Mouse (Mus musculus): ENCODE measurements around the gene Bst1. TPM values are rescaled to one million over a fixed set of nuclear protein-coding genes. Genes with fewer than 3 reads are reported as not detected.

Bst1 gene
- total RNA-seq, 2 experiments from 2014 or later = 0.25 to 0.36 TPM

DNA sequence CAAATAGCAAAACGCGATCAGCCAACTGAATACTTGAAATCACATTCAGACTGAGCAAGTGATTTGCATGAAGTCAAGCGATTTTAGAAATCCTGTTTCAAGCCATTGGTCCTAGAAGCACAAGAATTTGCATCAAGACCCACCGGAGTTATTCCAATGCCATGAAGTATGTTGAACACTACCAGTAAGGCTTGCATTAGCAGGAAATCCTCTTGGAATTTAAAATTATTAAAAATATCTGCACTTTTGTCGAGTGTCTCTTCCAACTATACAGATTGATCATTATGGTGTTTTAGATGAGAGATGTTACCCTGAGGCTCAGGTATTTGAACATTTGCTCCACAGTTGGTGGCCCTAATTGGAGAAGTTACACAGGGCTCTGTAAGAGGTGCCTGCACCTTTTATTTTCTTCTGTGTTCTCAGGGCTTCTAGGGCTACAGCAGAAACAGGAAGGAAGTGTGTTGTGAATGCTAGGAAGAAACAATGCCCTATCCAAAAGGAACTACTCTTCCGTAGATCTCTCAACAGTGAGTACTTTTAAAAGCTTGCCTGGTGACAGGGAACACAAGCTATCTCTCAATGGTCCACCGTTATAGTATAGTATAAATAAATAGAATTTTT lies 35.3 kb downstream of the Bst1 start:
- DNase-seq (ENCODE audit: low spot score in 2 of 2) = no peak

DNA sequence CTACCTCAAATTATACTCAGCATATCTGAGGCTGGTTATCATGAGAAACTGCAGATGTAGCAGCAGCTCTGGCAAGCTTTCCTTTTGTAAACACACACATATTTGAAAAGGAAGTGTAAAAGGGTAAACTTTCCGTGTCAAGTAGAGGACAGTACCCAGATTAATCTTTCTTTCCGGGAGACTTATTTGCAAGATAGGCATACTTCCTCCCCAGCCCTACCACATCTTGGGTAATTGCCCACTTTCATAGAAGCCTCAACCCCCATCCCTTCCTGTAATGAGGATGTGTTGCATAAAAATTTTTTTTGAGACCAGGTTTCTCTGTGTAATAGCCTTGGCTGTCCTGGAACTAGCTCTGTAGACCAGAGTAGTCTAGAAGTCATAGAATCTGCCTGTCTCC lies 37.1 kb downstream of the Bst1 start:
- no peak for DNase-seq (ENCODE audit: low spot score in 2 of 2)

DNA sequence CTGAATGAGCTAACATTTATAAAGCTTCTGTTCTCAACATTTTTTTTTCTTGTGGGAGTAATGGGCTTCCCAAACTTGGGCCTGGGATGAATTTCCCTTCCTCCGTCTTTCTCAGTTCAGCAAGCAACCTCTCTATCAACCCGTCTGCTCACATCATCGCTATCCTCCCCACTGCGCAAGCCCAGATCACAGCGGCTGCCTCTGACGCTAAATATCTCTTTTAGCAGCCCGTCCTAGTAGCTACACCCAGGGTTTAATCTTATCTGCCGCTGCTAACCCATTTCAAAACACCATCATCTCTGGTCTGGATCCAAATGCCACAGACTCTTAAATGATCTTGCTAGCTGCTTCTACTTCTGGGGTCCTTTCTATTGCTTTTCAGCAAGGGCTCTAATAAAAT lies 41.0 kb downstream of the Bst1 start:
- no peak for DNase-seq (ENCODE audit: low spot score in 2 of 2)

DNA sequence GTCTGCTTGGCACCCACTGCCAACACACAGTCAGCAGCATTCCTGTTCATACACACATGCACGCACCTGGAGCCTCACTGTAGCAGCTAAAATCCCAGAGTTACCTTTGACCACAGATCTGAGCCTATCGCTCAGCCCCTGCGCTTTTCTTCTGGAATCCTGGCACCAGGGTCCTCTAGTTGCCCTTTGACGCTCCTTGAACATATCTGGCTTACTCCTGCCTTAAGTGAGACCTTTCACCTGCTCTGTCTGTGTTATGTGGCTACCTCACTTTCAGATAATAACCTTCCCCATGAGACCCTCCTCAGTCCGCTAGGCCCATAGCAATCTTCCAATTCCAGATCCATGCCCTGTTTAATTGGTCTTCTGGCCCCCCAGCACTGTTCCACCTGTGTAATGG lies 41.4 kb downstream of the Bst1 start:
- DNase-seq (ENCODE audit: low spot score in 2 of 2) = no peak

DNA sequence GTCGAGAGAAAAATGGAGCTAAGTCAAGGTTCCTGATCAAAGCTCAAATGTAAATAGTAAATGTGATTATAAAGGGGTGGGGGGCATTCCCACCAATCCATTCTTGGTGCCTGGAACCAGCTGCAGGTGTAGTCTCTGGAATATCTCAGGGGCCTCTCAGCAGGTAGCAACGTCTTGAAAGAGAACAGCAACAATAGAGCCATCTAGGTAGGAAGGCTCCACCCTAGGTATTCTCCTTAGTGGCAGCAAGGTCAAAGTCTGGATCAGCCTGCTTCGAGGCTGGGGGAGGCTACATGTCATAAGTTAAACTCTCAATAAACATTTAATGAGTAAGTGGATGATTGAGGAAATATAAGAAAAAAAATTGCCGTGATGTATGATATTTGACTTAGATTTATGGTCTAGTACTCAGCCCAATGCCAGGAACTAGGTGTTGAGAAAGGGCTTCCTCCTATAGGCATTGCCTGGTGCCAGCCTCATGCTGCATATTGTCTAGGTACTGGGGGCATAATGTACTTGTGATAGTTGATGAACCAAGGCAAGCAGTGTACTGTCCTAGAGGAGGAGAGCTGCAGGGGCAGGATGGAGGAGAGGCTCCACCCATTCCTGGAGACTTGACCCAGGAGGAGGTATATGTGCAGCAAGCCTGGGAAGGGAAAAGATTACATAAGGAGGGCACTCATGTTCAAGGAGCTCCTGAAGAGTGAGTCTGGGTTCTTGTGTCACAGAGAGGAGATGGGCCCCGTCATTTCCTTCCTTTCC lies 42.2 kb downstream of the Bst1 start:
- no peak for DNase-seq (ENCODE audit: low spot score in 2 of 2)

DNA sequence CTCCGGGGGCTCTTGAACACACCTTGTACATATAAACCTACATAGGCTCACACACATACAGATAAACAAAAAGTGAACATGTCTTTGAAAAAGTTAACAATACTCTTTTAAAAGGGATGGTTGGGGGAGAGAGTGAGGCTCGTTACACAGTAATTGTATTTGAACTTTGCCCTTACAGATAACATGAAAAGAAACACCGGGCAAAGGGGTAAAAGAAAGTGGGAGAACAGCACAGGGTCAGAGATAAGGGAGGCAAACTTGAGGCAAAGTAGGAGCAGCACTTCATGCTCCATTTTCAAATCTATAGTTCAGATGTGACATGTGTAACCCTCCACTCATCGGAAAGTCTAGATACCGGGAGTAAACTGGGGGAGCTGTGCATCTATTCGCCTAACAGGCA lies 45.0 kb downstream of the Bst1 start:
- DNase-seq (ENCODE audit: low spot score in 2 of 2) = no peak

DNA sequence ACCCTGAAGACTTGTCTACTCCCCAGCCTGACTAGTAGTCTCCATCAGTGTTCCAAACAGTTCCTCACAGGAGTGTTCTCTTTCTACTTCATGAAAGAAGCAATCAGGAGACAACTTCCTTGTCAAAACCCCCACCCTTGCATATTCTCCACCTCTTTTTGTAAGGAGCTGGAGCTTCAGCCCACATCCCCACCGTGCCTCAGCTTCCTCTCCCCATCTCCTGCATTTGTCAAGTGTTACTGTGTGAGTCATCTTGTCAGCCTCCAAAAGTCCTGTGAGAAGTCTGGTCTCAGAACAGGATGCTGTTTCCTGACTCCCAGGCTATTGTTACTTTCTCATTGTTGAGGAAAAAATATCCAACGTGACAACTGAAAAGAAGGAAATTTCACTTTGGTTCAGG lies 46.6 kb downstream of the Bst1 start:
- no peak for DNase-seq (ENCODE audit: low spot score in 2 of 2)

- DNase-seq (ENCODE audit: low spot score in 2 of 2) = no peak
Observed at GRCm38 (mm10) chr5:43868253-43868652, 49.6 kb downstream of the Bst1 start, which contains the start of gene Cd38. Cd38 (plus strand) TSS chr5:43868553.

- peak in 1 of 2 experiments; percentile 25 for DNase-seq (ENCODE audit: low spot score in 2 of 2)
Observed at GRCm38 (mm10) chr5:43868711-43869600, 50.3 kb downstream of the Bst1 start.

DNA sequence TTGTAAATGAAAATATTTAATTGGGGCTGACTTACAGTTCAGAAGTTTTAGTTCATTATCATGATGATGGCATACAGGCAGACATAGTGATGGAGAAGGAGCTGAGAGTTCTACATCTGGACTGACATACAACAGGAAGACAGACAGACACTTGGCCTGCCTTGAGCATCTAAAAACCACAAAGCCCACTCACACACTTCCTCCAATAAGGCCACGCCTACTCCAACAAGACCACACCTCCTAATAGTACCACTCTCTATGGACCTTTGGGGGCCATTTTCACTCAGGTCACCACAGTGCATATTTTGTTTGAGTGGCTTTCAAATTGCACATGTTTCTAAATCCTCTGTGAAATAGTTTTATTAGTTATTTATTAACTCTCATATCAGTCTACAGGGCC lies 53.2 kb downstream of the Bst1 start:
- DNase-seq (ENCODE audit: low spot score in 2 of 2) = no peak

DNA sequence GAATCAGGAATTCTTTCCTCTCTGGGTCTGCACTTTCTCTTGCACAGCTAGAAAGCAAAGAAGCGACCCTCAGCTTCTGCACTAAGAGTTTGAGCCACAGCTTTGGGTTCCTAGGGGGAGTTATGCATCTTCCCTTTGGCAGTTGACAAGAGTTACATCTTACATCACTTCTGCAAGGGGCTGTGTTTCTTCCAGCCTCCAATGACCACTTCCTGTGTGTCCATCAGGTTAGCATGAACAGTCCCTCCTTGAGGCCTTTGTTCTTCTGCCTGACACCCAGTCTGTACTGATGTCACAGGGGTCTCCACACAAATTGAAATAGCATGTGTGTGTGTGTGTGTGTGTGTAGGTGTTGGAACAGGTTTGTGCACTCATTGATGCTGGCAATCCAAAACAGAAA lies 54.0 kb downstream of the Bst1 start:
- no peak for DNase-seq (ENCODE audit: low spot score in 2 of 2)

DNA sequence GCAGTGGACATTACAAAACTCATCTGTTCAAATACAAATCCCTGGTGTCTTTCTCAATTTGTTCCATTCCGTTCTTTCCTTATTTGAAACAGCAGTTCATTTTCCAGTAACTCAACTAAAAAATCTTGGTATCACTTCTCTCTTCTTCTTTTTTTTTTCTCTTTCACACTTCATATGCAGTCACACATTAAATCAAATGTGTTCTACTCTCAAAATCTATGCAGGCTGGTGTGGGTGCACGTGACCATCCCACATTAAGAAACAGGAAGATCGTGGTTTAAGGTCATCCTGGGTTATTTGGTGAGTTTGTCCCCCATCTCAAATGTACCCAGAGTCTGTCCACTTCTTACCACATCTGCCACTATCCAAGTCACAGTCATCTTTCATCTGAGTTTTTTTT lies 63.3 kb downstream of the Bst1 start:
- DNase-seq (ENCODE audit: low spot score in 2 of 2) = no peak

DNA sequence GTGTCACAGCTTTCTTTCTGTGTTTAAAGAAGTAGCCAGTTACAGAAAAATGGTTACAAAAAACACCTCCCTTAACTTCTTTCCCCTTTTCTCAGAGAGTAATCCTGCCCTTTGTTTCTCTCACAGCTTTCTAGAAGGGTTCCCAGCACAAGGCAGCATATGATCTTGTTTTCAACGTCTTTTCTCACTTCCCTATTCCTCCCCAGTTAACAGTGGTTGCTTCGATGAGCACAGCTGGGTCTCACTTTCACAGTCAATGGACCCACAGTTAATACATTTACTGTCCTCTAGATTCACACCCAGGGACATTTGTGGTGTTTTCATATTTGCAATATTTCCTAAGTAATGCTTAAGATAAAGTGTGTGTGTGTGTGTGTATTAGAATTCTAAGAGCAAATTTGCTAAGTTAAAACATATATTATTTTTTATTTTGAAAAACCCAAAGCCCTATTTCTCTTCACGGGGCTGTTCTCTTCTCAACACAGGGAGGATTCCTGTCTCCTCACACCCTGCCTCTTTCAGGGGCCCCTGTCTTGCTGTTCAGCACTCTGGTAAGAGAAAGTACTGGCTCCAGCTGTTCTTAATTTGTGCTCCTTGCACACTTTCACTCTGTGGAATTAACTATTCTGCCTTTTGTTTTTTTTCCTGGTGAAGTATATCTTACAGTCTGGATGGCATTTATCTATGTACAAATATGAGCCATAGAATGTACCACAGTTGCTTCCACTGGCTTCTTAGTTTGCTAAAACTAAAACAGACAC lies 66.6 kb downstream of the Bst1 start:
- no peak for DNase-seq (ENCODE audit: low spot score in 2 of 2)

DNA sequence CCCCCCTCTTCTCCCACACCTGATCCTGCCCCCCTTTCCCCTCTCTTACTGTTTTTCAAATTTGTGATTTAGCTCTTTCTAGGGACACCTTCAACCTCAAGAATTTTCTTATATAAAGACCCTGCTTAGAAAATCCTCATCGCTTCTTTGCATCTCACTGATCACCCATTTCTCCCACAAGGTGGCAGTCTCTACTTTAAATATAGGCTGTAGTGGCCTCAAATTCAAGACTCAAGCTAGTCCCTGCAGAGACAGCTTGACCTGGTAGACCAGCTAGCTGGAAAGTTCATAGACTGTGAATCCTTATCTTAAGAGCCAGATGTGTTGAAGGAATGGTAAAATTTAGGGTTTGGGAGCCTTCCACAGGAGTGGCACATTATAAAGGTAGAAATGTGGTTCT lies 73.7 kb downstream of the Bst1 start:
- DNase-seq (ENCODE audit: low spot score in 2 of 2) = peak in 1 of 2 experiments; percentile 12

Other genes with a start within 250 kb of the Bst1 start
- 10 to 100 TPM; 15.3 to 17.5 TPM for gene Cc2d2a, start 156.5 kb upstream of the Bst1 start, total RNA-seq (2021)
- 10 to 100 TPM; 32.4 to 35.5 TPM for gene Fbxl5, start 2.8 kb downstream of the Bst1 start, total RNA-seq (2021)
- gene Cd38, start 49.7 kb downstream of the Bst1 start, total RNA-seq (2021) = 1 to 10 TPM; 4.9 to 5.7 TPM
- gene Gm7879, start 94.3 kb downstream of the Bst1 start, total RNA-seq (2021) = 10 to 100 TPM in 1 of 2 experiments, 1 to 10 TPM in 1; 7.9 to 10.3 TPM
- gene Fgfbp1, start 162.9 kb downstream of the Bst1 start, total RNA-seq (2021) = not detected